Mouse (Mus musculus): ENCODE data around the gene Ddx46.

Gene Ddx46

GRCm38 (mm10) chr13:55727120-55727838 lies 92.5 kb downstream of the Ddx46 start, which contains the start of gene Pcbd2:
Gene Pcbd2, plus strand, starts transcription at chr13:55727368.
- DNase-seq = peak; percentile 91

GRCm38 (mm10) chr13:55727839-55728238 lies 93.0 kb downstream of the Ddx46 start:
- peak; percentile 86 for DNase-seq

- no peak for DNase-seq
Observed at GRCm38 (mm10) chr13:55730716-55731115, 95.9 kb downstream of the Ddx46 start.
